Mouse (Mus musculus) MEL (cell line): ENCODE data around the gene Sema3e. TPM values are rescaled to one million over a fixed set of nuclear protein-coding genes. Genes with fewer than 3 reads are reported as not detected.
A peak's percentile ranks its signal among the peaks of the same experiment; 100 is the strongest.

Experiments used
- DNase-seq: peaks from one replicate; pipeline ENCODE4 v3.0.0; 2011; ENCODE audit warnings: low read depth, low spot score
- H3K27ac ChIP-seq: 2 replicates; pipeline ENCODE4 v1.5.1; 2012; ENCODE audit warnings: low read depth, mild to moderate bottlenecking, control low read depth, low read length, moderate library complexity; ENCODE audit not compliant: control insufficient read depth
- H3K27me3 ChIP-seq, 2 experiments: fragments of 150-350 bp in 1 of 2; sonication (generic) in 1 of 2; 2 replicates each; pipeline ENCODE4 v1.6.1; 2012; ENCODE audit warnings: low read length in 2 of 2, mild to moderate bottlenecking in 2 of 2, improper control_type of control experiment in 1 of 2, moderate library complexity in 1 of 2; ENCODE audit not compliant: insufficient read depth in 2 of 2, control insufficient read depth in 1 of 2
- H3K36me3 ChIP-seq, 2 experiments: 2 replicates each; pipeline ENCODE4 v1.6.1; 2012 to 2014; ENCODE audit warnings: low read length in 2 of 2, improper control_type of control experiment in 1 of 2, inconsistent platforms in 1 of 2, mild to moderate bottlenecking in 1 of 2; ENCODE audit not compliant: insufficient read depth in 2 of 2, control insufficient read depth in 1 of 2
- H3K4me1 ChIP-seq, 2 experiments: fragments of 150-350 bp in 1 of 2; sonication (generic) in 1 of 2; 2 replicates each; pipeline ENCODE4 v1.6.1; 2012; ENCODE audit warnings: low read length in 2 of 2, improper control_type of control experiment in 1 of 2, mild to moderate bottlenecking in 1 of 2; ENCODE audit not compliant: insufficient read depth in 2 of 2, control insufficient read depth in 1 of 2
- H3K4me3 ChIP-seq, 2 experiments: fragments of 150-350 bp in 1 of 2; sonication (generic) in 1 of 2; 2 replicates each; pipeline ENCODE4 v1.5.1; 2012; ENCODE audit warnings: low read depth in 2 of 2, low read length in 2 of 2, mild to moderate bottlenecking in 2 of 2, moderate library complexity in 2 of 2, control low read depth in 1 of 2, improper control_type of control experiment in 1 of 2; ENCODE audit not compliant: control insufficient read depth in 1 of 2, insufficient read depth in 1 of 2
- H3K79me2 ChIP-seq: 2 replicates; pipeline ENCODE4 v1.6.1; 2012; ENCODE audit warnings: mild to moderate bottlenecking, low read length, moderate library complexity; ENCODE audit not compliant: control insufficient read depth, poor library complexity, insufficient read depth
- H3K9ac ChIP-seq: 2 replicates; pipeline ENCODE4 v1.6.1; 2012; ENCODE audit warnings: low read depth, mild to moderate bottlenecking, control low read depth, low read length, moderate library complexity; ENCODE audit not compliant: control insufficient read depth, poor library complexity, severe bottlenecking
- H3K9me3 ChIP-seq: fragments of 150-350 bp; sonication (generic); replicated peaks from 2 replicates; pipeline ENCODE4 v1.6.1; 2012; ENCODE audit warnings: mild to moderate bottlenecking, low read length, improper control_type of control experiment, moderate library complexity; ENCODE audit not compliant: insufficient read depth
- BHLHE40 ChIP-seq: IDR thresholded peaks from 2 replicates; pipeline ENCODE4 v1.6.1; 2012; ENCODE audit warnings: low read depth, mild to moderate bottlenecking, inconsistent platforms, low read length, improper control_type of control experiment, borderline replicate concordance
- CHD2 ChIP-seq: IDR thresholded peaks from 2 replicates; pipeline ENCODE4 v1.6.1; 2011; ENCODE audit warnings: low read length, improper control_type of control experiment
- CTCF ChIP-seq, 3 experiments: IDR thresholded peaks in 2 of 3; conservative IDR thresholded peaks in 1 of 3; 2 replicates each; pipeline ENCODE4 v1.5.1; 2011 to 2012; ENCODE audit warnings: low read length in 3 of 3, low read depth in 2 of 3, mild to moderate bottlenecking in 2 of 3, improper control_type of control experiment in 1 of 3, inconsistent platforms in 1 of 3, mixed read lengths in 1 of 3, moderate library complexity in 1 of 3; ENCODE audit not compliant: control insufficient read depth in 1 of 3, insufficient read depth in 1 of 3, poor library complexity in 1 of 3, severe bottlenecking in 1 of 3
- ELF1 ChIP-seq: IDR thresholded peaks from 2 replicates; pipeline ENCODE4 v1.6.1; 2014; ENCODE audit warnings: low read depth, mild to moderate bottlenecking, inconsistent platforms, low read length, improper control_type of control experiment, moderate library complexity
- EP300 ChIP-seq, 2 experiments: IDR thresholded peaks; 2 replicates each; pipeline ENCODE4 v1.6.1; 2011; ENCODE audit warnings: improper control_type of control experiment in 2 of 2, low read length in 2 of 2, low read depth in 1 of 2, mild to moderate bottlenecking in 1 of 2
- GATA1 ChIP-seq: IDR thresholded peaks from 2 replicates; pipeline ENCODE4 v1.6.1; 2011; ENCODE audit warnings: low read depth, low read length, improper control_type of control experiment
- HCFC1 ChIP-seq: IDR thresholded peaks from 2 replicates; pipeline ENCODE4 v1.6.1; 2012; ENCODE audit warnings: low read depth, mild to moderate bottlenecking, inconsistent platforms, low read length, improper control_type of control experiment, moderate library complexity
- KAT2A ChIP-seq: conservative IDR thresholded peaks from 2 replicates; pipeline ENCODE4 v1.6.1; 2012; ENCODE audit warnings: low read depth, low read length, improper control_type of control experiment, inconsistent platforms
- MAFK ChIP-seq: IDR thresholded peaks from 2 replicates; pipeline ENCODE4 v1.6.1; 2011; ENCODE audit warnings: low read depth, mild to moderate bottlenecking, low read length, improper control_type of control experiment, borderline replicate concordance
- MAZ ChIP-seq: IDR thresholded peaks from 2 replicates; pipeline ENCODE4 v1.6.1; 2012; ENCODE audit warnings: low read depth, mild to moderate bottlenecking, inconsistent platforms, low read length, improper control_type of control experiment
- MEF2A ChIP-seq: IDR thresholded peaks from 2 replicates; pipeline ENCODE4 v1.6.1; 2014; ENCODE audit warnings: low read depth, mild to moderate bottlenecking, inconsistent platforms, low read length, improper control_type of control experiment; ENCODE audit not compliant: poor library complexity, insufficient replicate concordance, severe bottlenecking; ENCODE audit errors: extremely low read depth
- MYB ChIP-seq: IDR thresholded peaks from 2 replicates; pipeline ENCODE4 v1.6.1; 2011; ENCODE audit warnings: mild to moderate bottlenecking, low read depth, low read length, improper control_type of control experiment
- MYC ChIP-seq: IDR thresholded peaks from 2 replicates; pipeline ENCODE4 v1.6.1; 2011; ENCODE audit warnings: low read depth, mild to moderate bottlenecking, low read length, improper control_type of control experiment, moderate library complexity
- NRF1 ChIP-seq: IDR thresholded peaks from 2 replicates; pipeline ENCODE4 v1.6.1; 2014; ENCODE audit warnings: low read depth, mild to moderate bottlenecking, inconsistent platforms, low read length, improper control_type of control experiment, moderate library complexity; ENCODE audit not compliant: poor library complexity, insufficient read depth, severe bottlenecking
- POLR2A ChIP-seq, 2 experiments: IDR thresholded peaks; 2 replicates each; pipeline ENCODE4 v1.6.1; 2011 to 2012; ENCODE audit warnings: low read length in 2 of 2, mild to moderate bottlenecking in 2 of 2, control low read depth in 1 of 2, improper control_type of control experiment in 1 of 2, low read depth in 1 of 2, moderate library complexity in 1 of 2; ENCODE audit not compliant: control insufficient read depth in 1 of 2, insufficient read depth in 1 of 2, poor library complexity in 1 of 2
- POLR2AphosphoS5 ChIP-seq: IDR thresholded peaks from 2 replicates; pipeline ENCODE4 v1.6.1; 2012; ENCODE audit warnings: low read depth, borderline replicate concordance, mild to moderate bottlenecking, inconsistent platforms, low read length, moderate library complexity, mixed read lengths
- RAD21 ChIP-seq: IDR thresholded peaks from 2 replicates; pipeline ENCODE4 v1.6.1; 2011; ENCODE audit warnings: mild to moderate bottlenecking, low read depth, low read length, improper control_type of control experiment
- SIN3A ChIP-seq: IDR thresholded peaks from 2 replicates; pipeline ENCODE4 v1.6.1; 2012; ENCODE audit warnings: low read length, improper control_type of control experiment, inconsistent platforms
- SMC3 ChIP-seq: IDR thresholded peaks from 2 replicates; pipeline ENCODE4 v1.6.1; 2011; ENCODE audit warnings: low read depth, low read length, improper control_type of control experiment
- TAL1 ChIP-seq: IDR thresholded peaks from 2 replicates; pipeline ENCODE4 v1.6.1; 2012; ENCODE audit warnings: mild to moderate bottlenecking, inconsistent platforms, low read length, moderate library complexity, mixed read lengths
- TCF12 ChIP-seq: IDR thresholded peaks from 2 replicates; pipeline ENCODE4 v1.6.1; 2014; ENCODE audit warnings: low read depth, mild to moderate bottlenecking, inconsistent platforms, low read length, improper control_type of control experiment, moderate library complexity
- UBTF ChIP-seq: IDR thresholded peaks from 2 replicates; pipeline ENCODE4 v1.6.1; 2012; ENCODE audit warnings: low read depth, mild to moderate bottlenecking, inconsistent platforms, low read length, improper control_type of control experiment, moderate library complexity, borderline replicate concordance; ENCODE audit not compliant: insufficient read depth
- USF1 ChIP-seq: IDR thresholded peaks from 2 replicates; pipeline ENCODE4 v1.6.1; 2014; ENCODE audit warnings: low read depth, mild to moderate bottlenecking, inconsistent platforms, low read length, improper control_type of control experiment, moderate library complexity
- USF2 ChIP-seq, 2 experiments: IDR thresholded peaks; 2 replicates each; pipeline ENCODE4 v1.6.1; 2011 to 2012; ENCODE audit warnings: improper control_type of control experiment in 2 of 2, low read length in 2 of 2, borderline replicate concordance in 1 of 2, inconsistent platforms in 1 of 2, low read depth in 1 of 2, mild to moderate bottlenecking in 1 of 2; ENCODE audit not compliant: insufficient read depth in 1 of 2
- ZC3H11A ChIP-seq: IDR thresholded peaks from 2 replicates; pipeline ENCODE4 v1.6.1; 2012; ENCODE audit warnings: low read depth, mild to moderate bottlenecking, inconsistent platforms, low read length, improper control_type of control experiment
- ZNF384 ChIP-seq: IDR thresholded peaks from 2 replicates; pipeline ENCODE4 v1.6.1; 2012; ENCODE audit warnings: low read depth, mild to moderate bottlenecking, inconsistent platforms, low read length, improper control_type of control experiment
- polyA plus RNA-seq, 2 experiments: library from polyadenylated mRNA; stranded (reverse) in 1 of 2; unstranded in 1 of 2; fragments of >175 nt in 1 of 2; fragments of >200 nt in 1 of 2; gene quantifications; 2 replicates each; pipeline versions ENCODE4 v1.2.1 to v1.2.4; 2012; ENCODE audit warnings: low replicate concordance in 2 of 2, low read depth in 1 of 2; ENCODE audit not compliant: insufficient read length in 2 of 2, insufficient read depth in 1 of 2, missing spikeins in 1 of 2
- total RNA-seq: library from RNA; depleted of rRNA; stranded (reverse); fragments of 300-350 nt; gene quantifications from 2 replicates; pipeline ENCODE4 v1.2.3, GENCODE M21; 2012

Gene Sema3e
- total and polyA plus RNA-seq, 3 experiments, result not detected

GRCm38 (mm10) chr5:14231027-14231426 lies 206.0 kb downstream of the Sema3e start:
- Histone ChIP-seq H3K27ac (no peak overlapping the region), H3K4me1 (no peaks in the 10 kb centered on the region)
- TF ChIP-seq NRF1 (no peak), MAZ (no peak), SIN3A (no peak), UBTF (no peak), ELF1 (no peak), MYB (no peak), TCF12 (no peak), TAL1 (no peak), ZC3H11A (no peak), HCFC1 (no peak)

GRCm38 (mm10) chr5:14252583-14252982 lies 227.5 kb downstream of the Sema3e start:
- no peaks in the 10 kb centered on the region for H3K36me3 ChIP-seq
- peaks cover 0 to 3% of the 10 kb centered on the region in 2 experiments; a peak in 1 of 4 replicates for H3K4me1 ChIP-seq
- H3K4me3 ChIP-seq, result no peak overlapping the region
- TF ChIP-seq USF1 (no peak), RAD21 (peak; percentile 21), MYC (0 out of 2 replicates have a peak, but pooled peaks have one; percentile 29), MAFK (no peak), KAT2A (no peak), GATA1 (no peak), BHLHE40 (no peak), ZNF384 (peak; percentile 84), SMC3 (peak; percentile 56), TCF12 (no peak), POLR2A (IDR thresholded peaks at IDR 0.05; ENCODE audit: control insufficient read depth in 1 of 2, insufficient read depth in 1 of 2, low read depth in 1 of 2, low read length in 2 of 2, poor library complexity in 1 of 2) (no peak), MAZ (no peak), POLR2AphosphoS5 (no peak), CHD2 (no peak), EP300 (IDR thresholded peaks at IDR 0.05; ENCODE audit: low read depth in 1 of 2, low read length in 2 of 2) (no peak), CTCF (IDR thresholded peaks at IDR 0.05 in 2 of 3, conservative IDR thresholded peaks at IDR 0.05 in 1 of 3; ENCODE audit: control insufficient read depth in 1 of 3, insufficient read depth in 1 of 3, low read depth in 2 of 3, low read length in 3 of 3, poor library complexity in 1 of 3, severe bottlenecking in 1 of 3) (peak; percentile 50 to 90 (median 76)), USF2 (IDR thresholded peaks at IDR 0.05; ENCODE audit: borderline replicate concordance in 1 of 2, insufficient read depth in 1 of 2, low read depth in 1 of 2, low read length in 2 of 2) (no peak), SIN3A (no peak), MEF2A (no peak)
- H3K9ac ChIP-seq, result no peak overlapping the region
- H3K27me3 ChIP-seq, result no peaks in the 10 kb centered on the region
- no peaks in the 10 kb centered on the region for H3K9me3 ChIP-seq
- no peaks in the 10 kb centered on the region for H3K79me2 ChIP-seq
- H3K27ac ChIP-seq, result no peak overlapping the region
- DNase-seq, result peak; percentile 61

More at GRCm38 (mm10) chr5:14231027-14231426, 206.0 kb downstream of the Sema3e start:
- H3K27me3 ChIP-seq, result no peaks in the 10 kb centered on the region
- DNase-seq, result no peak
- no peak overlapping the region for H3K4me3 ChIP-seq
- no peak overlapping the region for H3K9ac ChIP-seq
- no peaks in the 10 kb centered on the region for H3K79me2 ChIP-seq
- H3K9me3 ChIP-seq, result no peaks in the 10 kb centered on the region
- no peaks in the 10 kb centered on the region for H3K36me3 ChIP-seq
